Mouse (Mus musculus): ENCODE results near the gene Usp54. TPM values are rescaled to one million over a fixed set of nuclear protein-coding genes. Genes with fewer than 3 reads are reported as not detected.

Usp54 gene
- polyA plus RNA-seq, 1 experiment from 2014 or later = 8.6 TPM

- DNase-seq (ENCODE audit: low spot score) (no peak), ATAC-seq (no peak)
- Histone ChIP-seq H3K4me2 (ENCODE audit: low read length) (peak overlapping the region; percentile 41), H3K9ac (ENCODE audit: low read length) (peak overlapping the region; percentile 32; the same call in 1 of the 2 replicates), H3K27ac (ENCODE audit: low read depth, low read length) (no peak overlapping the region), H3K9me3 (replicated peaks; ENCODE audit: control insufficient read depth, low read length) (no peaks in the 10 kb centered on the region), H3K4me3 (ENCODE audit: low read depth, low read length) (peak overlapping the region; percentile 83), H3K36me3 (ENCODE audit: control insufficient read depth, insufficient read depth, low read length) (peaks cover 15% of the 10 kb centered on the region), H3K4me1 (ENCODE audit: control insufficient read depth, insufficient read depth, low read length) (peaks cover 15% of the 10 kb centered on the region), H3K27me3 (replicated peaks; ENCODE audit: control insufficient read depth, insufficient read depth, low read length) (no peaks in the 10 kb centered on the region)
- 69% methylated on average over 7 of the region's 7 CpGs for WGBS
Observed at GRCm38 (mm10) chr14:20544467-20545411, 96.1 kb downstream of the Usp54 start.

DNA sequence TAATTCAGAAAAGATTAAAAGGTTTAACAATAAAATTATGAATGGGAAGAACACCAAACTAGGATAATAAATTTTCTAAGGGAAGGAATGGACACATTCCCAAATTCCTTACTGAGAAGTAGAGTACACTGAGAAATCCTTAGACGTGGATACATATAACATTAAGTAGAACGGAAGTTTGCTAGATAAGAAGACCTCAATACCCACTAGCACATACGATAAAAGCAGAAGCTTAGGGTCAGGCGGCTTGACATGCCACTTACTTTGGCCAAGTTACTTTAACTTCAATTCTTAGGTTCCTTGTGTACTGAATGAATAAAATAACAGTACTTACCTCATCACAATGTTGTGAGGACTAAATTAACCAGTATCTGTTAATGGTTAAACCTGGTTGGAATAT, 111.2 kb downstream of the Usp54 start:
- no peak overlapping the region for H3K4me3 ChIP-seq (ENCODE audit: low read depth, low read length)
- H3K4me2 ChIP-seq (ENCODE audit: low read length) = no peak overlapping the region
- ATAC-seq = no peak
- H3K4me1 ChIP-seq (ENCODE audit: control insufficient read depth, insufficient read depth, low read length) = no peaks in the 10 kb centered on the region
- 95% methylated on average over 4 of the region's 4 CpGs for WGBS
- no peak overlapping the region for H3K9ac ChIP-seq (ENCODE audit: low read length)
- no peak overlapping the region for H3K27ac ChIP-seq (ENCODE audit: low read depth, low read length)
- peaks cover 2% of the 10 kb centered on the region; the same call in 1 of the 2 replicates for H3K36me3 ChIP-seq (ENCODE audit: control insufficient read depth, insufficient read depth, low read length)
- H3K9me3 ChIP-seq (replicated peaks; ENCODE audit: control insufficient read depth, low read length) = no peaks in the 10 kb centered on the region
- DNase-seq (ENCODE audit: low spot score) = no peak
- H3K27me3 ChIP-seq (replicated peaks; ENCODE audit: control insufficient read depth, insufficient read depth, low read length) = no peaks in the 10 kb centered on the region

- 96% methylated on average over 2 of the region's 2 CpGs for WGBS
Observed at GRCm38 (mm10) chr14:20520179-20520578, 120.7 kb downstream of the Usp54 start.

GRCm38 (mm10) chr14:20508424-20508823, 132.4 kb downstream of the Usp54 start:
- Histone ChIP-seq H3K4me2 (ENCODE audit: low read length) (no peak overlapping the region), H3K27ac (ENCODE audit: low read depth, low read length) (no peak overlapping the region), H3K4me1 (ENCODE audit: control insufficient read depth, insufficient read depth, low read length) (no peaks in the 10 kb centered on the region), H3K27me3 (replicated peaks; ENCODE audit: control insufficient read depth, insufficient read depth, low read length) (no peaks in the 10 kb centered on the region), H3K36me3 (ENCODE audit: control insufficient read depth, insufficient read depth, low read length) (peaks cover 9% of the 10 kb centered on the region), H3K4me3 (ENCODE audit: low read depth, low read length) (no peak overlapping the region), H3K9me3 (replicated peaks; ENCODE audit: control insufficient read depth, low read length) (no peaks in the 10 kb centered on the region), H3K9ac (ENCODE audit: low read length) (no peak overlapping the region)
- DNase-seq (ENCODE audit: low spot score) (no peak), ATAC-seq (no peak)
- WGBS = 73% methylated on average over 2 of the region's 2 CpGs

More at GRCm38 (mm10) chr14:20520179-20520578, 120.7 kb downstream of the Usp54 start:
- H3K27me3 ChIP-seq (replicated peaks; ENCODE audit: control insufficient read depth, insufficient read depth, low read length) = no peaks in the 10 kb centered on the region
- DNase-seq (ENCODE audit: low spot score) (no peak), ATAC-seq (no peak)
- no peak overlapping the region for H3K27ac ChIP-seq (ENCODE audit: low read depth, low read length)
- H3K36me3 ChIP-seq (ENCODE audit: control insufficient read depth, insufficient read depth, low read length) = peaks cover 46% of the 10 kb centered on the region
- H3K4me2 ChIP-seq (ENCODE audit: low read length) = no peak overlapping the region
- no peaks in the 10 kb centered on the region for H3K9me3 ChIP-seq (replicated peaks; ENCODE audit: control insufficient read depth, low read length)
- no peak overlapping the region for H3K4me3 ChIP-seq (ENCODE audit: low read depth, low read length)
- no peaks in the 10 kb centered on the region for H3K4me1 ChIP-seq (ENCODE audit: control insufficient read depth, insufficient read depth, low read length)
- H3K9ac ChIP-seq (ENCODE audit: low read length) = no peak overlapping the region

DNA sequence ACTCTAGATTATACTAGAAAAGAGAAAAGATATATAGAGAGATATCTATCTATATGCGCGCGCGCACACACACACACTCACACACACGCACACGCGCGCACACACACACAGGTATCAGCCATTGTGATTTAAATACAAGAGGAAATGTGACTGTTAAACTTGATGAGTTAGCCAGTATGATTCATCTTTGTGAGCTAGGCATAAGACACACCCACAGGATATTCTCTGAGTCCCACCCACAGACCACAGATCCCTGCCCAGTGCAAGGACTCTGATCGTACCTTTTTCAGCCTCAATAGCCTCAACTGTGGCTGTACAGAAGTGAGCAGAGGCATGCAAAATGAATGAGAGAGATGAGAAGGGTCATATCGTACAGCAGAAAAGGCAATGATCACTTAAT, 137.9 kb downstream of the Usp54 start:
- 96% methylated on average over 10 of the region's 10 CpGs for WGBS
- DNase-seq (ENCODE audit: low spot score) (no peak), ATAC-seq (no peak)
- Histone ChIP-seq H3K9me3 (replicated peaks; ENCODE audit: control insufficient read depth, low read length) (no peaks in the 10 kb centered on the region), H3K4me2 (ENCODE audit: low read length) (no peak overlapping the region), H3K9ac (ENCODE audit: low read length) (no peak overlapping the region), H3K36me3 (ENCODE audit: control insufficient read depth, insufficient read depth, low read length) (peaks cover 20% of the 10 kb centered on the region), H3K27me3 (replicated peaks; ENCODE audit: control insufficient read depth, insufficient read depth, low read length) (no peaks in the 10 kb centered on the region), H3K4me3 (ENCODE audit: low read depth, low read length) (no peak overlapping the region), H3K4me1 (ENCODE audit: control insufficient read depth, insufficient read depth, low read length) (no peaks in the 10 kb centered on the region), H3K27ac (ENCODE audit: low read depth, low read length) (no peak overlapping the region)

DNA sequence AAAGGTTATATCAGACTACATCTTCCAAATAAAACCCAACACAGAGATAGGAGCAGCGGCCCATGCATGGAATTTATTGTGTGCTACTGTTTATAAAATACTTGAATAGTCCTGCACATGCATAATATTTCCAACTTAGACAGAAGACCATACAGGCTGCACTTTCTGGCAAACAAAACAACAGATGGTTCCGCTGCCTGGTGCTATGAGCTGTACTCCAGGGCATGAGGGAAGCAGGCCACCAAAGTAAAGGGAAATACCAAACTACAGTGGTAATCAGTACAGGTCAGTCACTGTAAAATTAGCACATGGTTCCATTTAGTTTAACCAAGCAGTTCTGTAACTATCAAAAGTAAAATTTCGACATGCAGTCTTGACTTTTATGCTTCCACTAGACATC, 140.9 kb downstream of the Usp54 start:
- Histone ChIP-seq H3K36me3 (ENCODE audit: control insufficient read depth, insufficient read depth, low read length) (peaks cover 36% of the 10 kb centered on the region), H3K9me3 (replicated peaks; ENCODE audit: control insufficient read depth, low read length) (no peaks in the 10 kb centered on the region), H3K27ac (ENCODE audit: low read depth, low read length) (no peak overlapping the region), H3K4me1 (ENCODE audit: control insufficient read depth, insufficient read depth, low read length) (no peaks in the 10 kb centered on the region), H3K9ac (ENCODE audit: low read length) (no peak overlapping the region), H3K4me3 (ENCODE audit: low read depth, low read length) (no peak overlapping the region), H3K4me2 (ENCODE audit: low read length) (no peak overlapping the region), H3K27me3 (replicated peaks; ENCODE audit: control insufficient read depth, insufficient read depth, low read length) (no peaks in the 10 kb centered on the region)
- ATAC-seq = no peak
- 94% methylated on average over 3 of the region's 3 CpGs for WGBS
- peak; percentile 14 for DNase-seq (ENCODE audit: low spot score)

Small RNA genes lying within 50 kb of the gene (microRNA-seq; reads per million reads assigned to microRNA genes)
- 0.79 reads per million for gene Mir6946

Other genes with a start within 250 kb of the Usp54 start
- 68.4 and 72.3 TPM in 2 replicates for gene Mrps16, start 247.4 kb downstream of the Usp54 start, polyA plus RNA-seq (2014; fragmentation: Nextera tagmentation; extraction: Ambion mirVana)
- 0.98 and 2.7 TPM in 2 replicates for gene Cfap70, start 188.8 kb downstream of the Usp54 start, polyA plus RNA-seq (2014; fragmentation: Nextera tagmentation; extraction: Ambion mirVana)
- 12.3 and 14.8 TPM in 2 replicates for gene Anxa7, start 160.9 kb downstream of the Usp54 start, polyA plus RNA-seq (2014; fragmentation: Nextera tagmentation; extraction: Ambion mirVana)
- gene Mss51, start 144.2 kb downstream of the Usp54 start, polyA plus RNA-seq (2014; fragmentation: Nextera tagmentation; extraction: Ambion mirVana) = 0.20 and 0.30 TPM in 2 replicates
- gene Ppp3cb, start 94.5 kb downstream of the Usp54 start, polyA plus RNA-seq (2014; fragmentation: Nextera tagmentation; extraction: Ambion mirVana) = 83.5 and 90.2 TPM in 2 replicates
- 0.22 TPM in 1 of 2 replicates, not detected in the other for gene Myoz1, start 15.5 kb upstream of the Usp54 start, polyA plus RNA-seq (2014; fragmentation: Nextera tagmentation; extraction: Ambion mirVana)
- 0.05 and 0.09 TPM in 2 replicates for gene Synpo2l, start 27.3 kb upstream of the Usp54 start, polyA plus RNA-seq (2014; fragmentation: Nextera tagmentation; extraction: Ambion mirVana)
- 64.9 and 75.4 TPM in 2 replicates for gene Sec24c, start 33.2 kb upstream of the Usp54 start, polyA plus RNA-seq (2014; fragmentation: Nextera tagmentation; extraction: Ambion mirVana)
- 13.1 and 15.1 TPM in 2 replicates for gene Fut11, start 53.9 kb upstream of the Usp54 start, polyA plus RNA-seq (2014; fragmentation: Nextera tagmentation; extraction: Ambion mirVana)
- 227 and 259 TPM in 2 replicates for gene Chchd1, start 61.9 kb upstream of the Usp54 start, polyA plus RNA-seq (2014; fragmentation: Nextera tagmentation; extraction: Ambion mirVana)
- 31.8 and 39.1 TPM in 2 replicates for gene Zswim8, start 66.5 kb upstream of the Usp54 start, polyA plus RNA-seq (2014; fragmentation: Nextera tagmentation; extraction: Ambion mirVana)
- 12.5 and 14.2 TPM in 2 replicates for gene Ndst2, start 93.5 kb upstream of the Usp54 start, polyA plus RNA-seq (2014; fragmentation: Nextera tagmentation; extraction: Ambion mirVana)
- gene Camk2g, start 153.0 kb upstream of the Usp54 start, polyA plus RNA-seq (2014; fragmentation: Nextera tagmentation; extraction: Ambion mirVana) = 82.6 and 110 TPM in 2 replicates
- 0.21 and 0.47 TPM in 2 replicates for gene Plau, start 195.6 kb upstream of the Usp54 start, polyA plus RNA-seq (2014; fragmentation: Nextera tagmentation; extraction: Ambion mirVana)

Data from forebrain, embryonic 14.5 days (tissue).